Mouse (Mus musculus) mesoderm, embryonic 11.5 days (tissue): ENCODE results near the gene Htr1d.
A peak's percentile ranks its signal among the peaks of the same experiment; 100 is the strongest.

Source experiments
- DNase-seq: peaks from one replicate; pipeline ENCODE4 v3.0.0-alpha.2; 2012; ENCODE audit warnings: low read depth, low spot score

Htr1d gene

GRCm38 (mm10) chr4:136423224-136423623, at the start of gene Htr1d:
Gene Htr1d (plus strand): TSS chr4:136423524.
- DNase-seq, result no peak

DNA sequence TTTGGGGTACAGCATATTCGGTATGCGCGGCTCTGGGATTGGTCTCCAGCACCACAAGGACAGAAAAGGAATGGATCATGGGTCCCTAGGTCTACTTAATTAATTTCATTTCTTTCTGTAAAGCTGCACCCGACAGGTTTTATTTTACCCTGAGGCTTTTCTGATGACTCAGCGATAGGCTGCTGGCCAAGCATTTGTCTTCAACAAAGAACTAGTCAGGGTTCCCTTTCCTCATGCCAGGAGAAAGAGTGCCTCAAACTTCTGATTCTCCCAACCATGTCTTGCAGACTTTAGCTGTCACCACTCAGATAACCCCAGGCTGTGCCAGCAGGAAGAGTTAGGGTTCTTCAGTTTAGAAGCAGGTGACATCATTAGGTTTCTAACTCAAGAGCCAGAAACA, 46.3 kb upstream of the Htr1d start:
- DNase-seq, result no peak

GRCm38 (mm10) chr4:136383052-136383451, 40.3 kb upstream of the Htr1d start:
- DNase-seq, result no peak

GRCm38 (mm10) chr4:136383839-136384238, 39.5 kb upstream of the Htr1d start:
- no peak for DNase-seq

DNA sequence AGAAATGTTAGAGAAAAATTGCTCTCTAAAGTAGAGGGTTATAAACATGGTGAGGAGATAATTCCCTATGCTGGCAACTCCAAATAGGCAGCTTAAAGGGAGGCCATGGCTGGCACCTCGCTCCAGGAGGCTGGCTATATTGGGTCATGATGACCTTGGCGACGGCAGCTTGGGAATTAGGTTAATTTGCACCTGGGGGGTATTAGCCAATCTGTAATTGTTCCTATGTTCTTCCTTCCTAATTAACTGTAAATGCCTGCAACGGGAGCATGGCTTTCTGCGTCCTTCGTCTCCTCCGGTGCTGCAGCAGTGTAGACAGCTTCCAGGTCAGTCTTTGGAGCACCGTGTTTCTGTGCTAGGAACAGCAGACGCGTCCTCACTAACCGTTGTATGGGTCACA, 36.1 kb upstream of the Htr1d start:
- DNase-seq, result no peak

- DNase-seq, result no peak
These were observed 21.5 kb upstream of the Htr1d start for GRCm38 (mm10) chr4:136401806-136402205.

DNA sequence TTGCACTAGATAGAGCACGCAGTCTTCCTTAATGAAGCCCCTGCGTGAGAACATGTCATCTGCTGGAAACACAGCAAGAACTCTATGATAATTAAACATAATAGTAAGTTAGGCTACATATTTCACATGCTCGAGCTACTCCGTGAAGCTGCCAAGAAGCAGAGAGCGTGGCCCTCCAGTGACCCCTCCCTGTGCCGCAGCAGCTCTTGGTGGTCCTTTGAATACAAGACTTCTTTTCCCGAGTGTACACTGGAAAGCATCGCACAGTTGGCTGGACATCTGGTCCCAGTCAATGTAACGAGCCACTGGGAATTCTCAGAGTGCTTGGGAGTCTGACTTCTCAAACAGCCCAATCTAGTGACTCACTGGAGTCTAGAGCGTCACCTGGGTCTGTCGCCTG, 15.5 kb upstream of the Htr1d start:
- DNase-seq, result no peak

DNA sequence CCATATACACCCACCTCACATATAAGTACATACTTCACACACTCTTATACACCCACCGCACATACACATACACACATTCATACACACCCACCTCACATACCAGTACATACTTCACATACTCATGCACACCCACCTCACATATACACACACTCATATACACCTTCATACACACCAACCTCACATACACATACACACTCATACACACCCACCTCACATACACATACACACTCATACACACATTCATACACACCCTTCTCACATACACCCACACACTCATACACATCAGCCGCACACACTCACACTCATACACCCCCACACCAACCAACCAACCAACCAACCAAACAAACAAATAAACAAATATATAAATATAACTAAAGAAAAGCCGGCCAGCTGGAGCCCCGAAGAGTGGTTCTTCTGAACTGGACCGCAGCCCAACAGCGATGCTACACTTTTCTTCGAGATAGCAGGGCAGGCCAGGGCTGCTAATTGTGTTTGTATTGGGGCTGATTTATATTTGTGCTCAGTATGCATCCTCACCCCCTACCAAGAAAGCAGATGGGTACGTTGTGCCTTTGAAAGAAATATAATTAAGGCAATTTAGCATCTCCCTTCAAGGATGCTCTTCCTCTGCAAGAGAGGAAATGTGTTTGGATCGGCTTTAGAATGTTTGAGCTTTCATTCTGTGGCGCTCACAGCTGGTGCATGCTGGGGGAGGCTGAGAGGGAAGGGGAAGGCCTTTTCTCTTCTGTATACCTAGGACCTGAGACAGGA, 11.1 kb upstream of the Htr1d start:
- no peak for DNase-seq

- DNase-seq, result no peak
These were observed 7.8 kb upstream of the Htr1d start for GRCm38 (mm10) chr4:136415477-136415876.

GRCm38 (mm10) chr4:136418962-136419361, 4.4 kb upstream of the Htr1d start:
- no peak for DNase-seq

GRCm38 (mm10) chr4:136419386-136419785, 3.9 kb upstream of the Htr1d start:
- DNase-seq, result no peak

DNA sequence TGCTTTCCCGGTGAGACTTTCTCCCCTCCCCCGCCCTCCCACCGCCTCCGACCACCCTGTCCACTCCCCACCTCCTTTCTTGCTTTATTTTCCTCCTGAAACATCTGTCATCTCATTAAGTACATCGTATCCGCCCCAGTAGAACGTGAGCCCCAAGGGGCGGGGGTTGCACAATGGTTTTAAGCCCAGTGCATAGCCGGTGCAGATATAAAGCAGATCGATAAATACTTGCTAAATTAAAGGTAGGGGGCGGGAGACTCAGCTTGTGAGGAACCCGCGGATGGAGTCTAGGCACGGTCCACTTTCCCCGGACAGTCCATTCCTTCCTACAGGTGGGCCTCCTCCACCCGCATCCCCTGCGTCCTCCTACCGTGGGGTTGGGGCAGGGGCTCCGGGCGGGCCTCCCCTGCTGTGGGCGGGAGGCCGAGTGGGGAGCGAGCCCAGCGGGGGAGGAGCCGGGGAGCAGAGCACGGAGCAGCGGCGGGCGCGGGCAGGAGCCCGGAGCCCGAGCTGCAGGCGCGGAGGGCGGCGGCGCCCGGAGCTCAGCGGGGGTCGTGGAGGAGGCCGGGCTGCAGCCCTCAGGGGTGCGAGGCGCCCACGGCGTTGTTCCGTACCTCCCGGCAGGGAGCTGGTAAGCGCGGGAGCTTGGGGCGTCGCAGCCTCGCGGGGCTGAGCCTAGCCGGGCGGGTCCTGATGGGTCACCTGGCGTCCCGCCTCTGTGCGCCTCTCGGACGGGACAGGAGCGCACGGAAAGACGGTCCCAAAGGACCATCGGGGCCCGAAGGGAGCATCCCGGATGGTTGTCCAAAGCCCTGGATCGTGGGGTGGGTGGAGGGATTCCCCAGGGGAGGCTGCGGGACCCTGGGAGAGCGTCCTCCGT, 1.0 kb downstream of the Htr1d start:
- DNase-seq, result no peak

- no peak for DNase-seq
These were observed 1.6 kb downstream of the Htr1d start for GRCm38 (mm10) chr4:136425000-136425288.

GRCm38 (mm10) chr4:136430609-136431375, 7.5 kb downstream of the Htr1d start:
- no peak for DNase-seq

- peak; percentile 90 for DNase-seq
These were observed 8.0 kb downstream of the Htr1d start for GRCm38 (mm10) chr4:136431376-136431693.

GRCm38 (mm10) chr4:136434029-136434428, 10.7 kb downstream of the Htr1d start:
- DNase-seq, result no peak

DNA sequence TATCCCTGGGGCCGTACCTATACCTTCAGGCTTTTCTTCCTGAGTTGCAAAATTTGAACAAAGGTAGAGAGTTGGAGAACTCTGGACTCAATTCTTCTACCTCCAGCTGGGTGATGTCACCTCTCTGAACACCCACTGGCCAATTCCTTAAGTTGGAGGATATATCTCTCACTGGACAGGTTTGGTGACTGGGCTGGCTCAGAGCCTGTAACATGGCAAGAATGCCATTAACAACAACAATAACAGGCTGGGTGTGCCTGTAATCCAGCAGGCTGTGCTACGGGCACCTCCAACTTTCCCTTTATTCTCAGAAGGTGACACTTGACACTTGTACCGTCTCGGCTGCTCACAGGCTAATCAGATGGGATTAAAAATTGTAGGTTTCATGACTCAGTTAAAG, 15.8 kb downstream of the Htr1d start:
- no peak for DNase-seq

DNA sequence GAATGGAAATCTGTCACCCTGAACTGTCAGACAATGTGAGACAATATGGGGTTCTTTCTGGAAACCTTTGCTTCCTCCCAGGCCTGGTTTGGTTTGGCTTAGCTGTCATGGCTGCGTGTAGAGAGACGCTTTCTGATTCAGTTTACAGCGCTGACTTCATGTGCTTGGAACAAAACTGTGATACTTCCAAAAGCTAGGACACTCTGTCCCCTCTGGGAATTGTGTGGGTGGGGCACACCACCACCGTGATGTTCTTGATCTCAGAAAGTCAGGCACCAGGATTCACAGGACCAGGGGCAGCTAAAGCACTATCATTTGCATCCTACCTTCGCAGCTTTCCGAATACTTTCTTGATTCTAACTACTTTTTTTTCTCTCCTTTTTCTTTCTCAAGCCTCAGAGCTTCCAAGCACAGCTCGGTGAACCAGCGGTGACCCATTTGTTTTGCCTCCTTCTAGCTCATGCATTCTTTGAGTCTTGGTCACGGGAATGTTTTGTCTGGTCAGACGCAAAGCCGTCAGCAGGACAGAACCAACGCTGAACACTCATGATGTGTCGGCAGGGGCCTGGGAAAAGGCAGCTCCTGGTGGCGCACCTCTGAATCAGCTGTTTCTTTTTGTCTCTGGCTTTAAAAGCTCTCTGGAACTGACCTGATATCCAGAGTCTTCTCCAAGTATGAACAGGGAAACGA, 18.2 kb downstream of the Htr1d start:
- no peak for DNase-seq

- DNase-seq, result no peak
These were observed 21.2 kb downstream of the Htr1d start for GRCm38 (mm10) chr4:136444561-136444960.

DNA sequence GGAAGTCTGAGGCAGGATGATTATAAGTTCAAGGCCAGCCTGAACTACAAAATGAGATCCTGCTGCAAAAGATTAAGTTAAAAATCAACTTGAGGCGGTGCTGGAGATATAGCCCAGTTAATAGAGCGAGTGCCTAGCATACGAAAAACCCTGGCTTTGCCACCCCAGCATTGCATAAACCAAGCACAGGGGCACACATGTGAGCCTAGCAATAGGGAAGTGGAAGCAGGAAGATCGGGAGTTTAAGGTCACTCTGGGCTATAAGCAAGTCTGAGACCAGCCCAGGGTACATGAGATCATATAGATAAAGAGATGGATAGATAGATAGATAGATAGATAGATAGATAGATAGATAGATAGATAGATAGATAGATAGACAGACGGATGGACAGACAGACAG, 26.5 kb downstream of the Htr1d start:
- no peak for DNase-seq

GRCm38 (mm10) chr4:136450271-136450670, 26.9 kb downstream of the Htr1d start:
- DNase-seq, result no peak

DNA sequence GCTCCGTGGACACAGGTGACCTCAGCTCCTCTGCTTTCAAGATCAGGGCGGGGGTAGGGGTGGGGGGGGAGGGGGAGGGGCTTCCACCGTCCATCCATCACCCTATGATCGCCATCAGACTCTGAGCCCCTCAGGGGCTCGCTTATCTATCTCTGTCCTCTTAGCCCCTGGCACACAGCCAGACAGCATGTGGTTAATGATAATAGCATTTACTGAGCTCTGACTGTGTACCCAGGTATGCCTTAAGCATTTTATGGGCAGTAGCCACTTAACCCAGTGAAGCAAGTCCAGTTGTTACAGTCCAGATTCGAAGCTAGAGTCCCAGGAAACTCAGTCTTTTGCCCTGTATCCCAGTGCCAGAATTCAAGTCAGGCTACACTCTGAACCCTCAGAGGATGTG, 28.2 kb downstream of the Htr1d start:
- DNase-seq, result peak; percentile 61
